Mouse (Mus musculus) CH12.LX (cell line): ENCODE measurements around the gene Itpka.

Source experiments
- CTCF ChIP-seq, 2 experiments: IDR thresholded peaks in 1 of 2; conservative IDR thresholded peaks in 1 of 2; 2 replicates each; pipeline ENCODE4 v1.5.1; 2011 to 2012; ENCODE audit warnings: low read depth in 2 of 2, low read length in 2 of 2, improper control_type of control experiment in 1 of 2, inconsistent platforms in 1 of 2, mild to moderate bottlenecking in 1 of 2, moderate library complexity in 1 of 2
- EP300 ChIP-seq: IDR thresholded peaks from 2 replicates; pipeline ENCODE4 v1.6.1; 2011; ENCODE audit warnings: low read length, improper control_type of control experiment
- KAT2A ChIP-seq: IDR thresholded peaks from 2 replicates; pipeline ENCODE4 v1.6.1; 2012; ENCODE audit warnings: low read length, improper control_type of control experiment, inconsistent platforms; ENCODE audit not compliant: insufficient replicate concordance
- MAFK ChIP-seq: IDR thresholded peaks from 2 replicates; pipeline ENCODE4 v1.6.1; 2011; ENCODE audit warnings: low read length, improper control_type of control experiment; ENCODE audit not compliant: insufficient replicate concordance
- MAZ ChIP-seq: IDR thresholded peaks from 2 replicates; pipeline ENCODE4 v1.6.1; 2012; ENCODE audit warnings: low read depth, mild to moderate bottlenecking, inconsistent platforms, low read length, improper control_type of control experiment, moderate library complexity
- POLR2A ChIP-seq: IDR thresholded peaks from 2 replicates; pipeline ENCODE4 v1.6.1; 2011; ENCODE audit warnings: low read depth, mild to moderate bottlenecking, improper control_type of control experiment, low read length
- RAD21 ChIP-seq: IDR thresholded peaks from 2 replicates; pipeline ENCODE4 v1.6.1; 2011; ENCODE audit warnings: low read depth, mild to moderate bottlenecking, low read length, improper control_type of control experiment, moderate library complexity
- SIN3A ChIP-seq: IDR thresholded peaks from 2 replicates; pipeline ENCODE4 v1.6.1; 2012; ENCODE audit warnings: low read length, improper control_type of control experiment, inconsistent platforms
- ZC3H11A ChIP-seq: IDR thresholded peaks from 2 replicates; pipeline ENCODE4 v1.6.1; 2012; ENCODE audit warnings: low read depth, mild to moderate bottlenecking, inconsistent platforms, low read length, improper control_type of control experiment
- ZKSCAN1 ChIP-seq: IDR thresholded peaks from 2 replicates; pipeline ENCODE4 v1.6.1; 2012; ENCODE audit warnings: low read depth, inconsistent platforms, low read length, improper control_type of control experiment, borderline replicate concordance

DNA sequence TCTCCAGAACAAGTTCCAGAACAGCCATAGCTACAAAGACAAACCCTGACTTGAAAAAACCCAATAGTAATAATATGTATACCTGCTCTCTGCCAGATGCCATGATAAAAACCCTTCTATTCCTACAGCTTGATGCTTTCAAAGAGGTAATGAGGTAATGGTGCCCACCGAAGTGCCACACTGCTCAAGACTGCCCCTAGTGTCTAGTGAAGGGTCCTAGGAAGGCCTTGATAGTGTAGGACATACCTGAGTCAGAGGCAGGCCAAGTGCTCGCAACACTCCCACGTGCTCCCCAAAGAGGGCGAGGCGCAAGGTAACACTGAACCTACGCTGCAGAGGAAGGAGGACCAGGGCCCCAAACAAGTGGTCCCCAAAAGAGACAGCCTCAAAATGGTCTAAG lies 25.1 kb downstream of the Itpka start:
- TF ChIP-seq CTCF (conservative IDR thresholded peaks at IDR 0.05 in 1 of 2, IDR thresholded peaks at IDR 0.05 in 1 of 2; ENCODE audit: low read depth in 2 of 2, low read length in 2 of 2) (peak in 1 of 2 experiments; percentile 50; a peak in 2 of 4 replicates), POLR2A (no peak), ZC3H11A (no peak), SIN3A (no peak), KAT2A (no peak), MAZ (no peak), EP300 (no peak), RAD21 (peak; percentile 25), MAFK (no peak), ZKSCAN1 (no peak)
